Mouse (Mus musculus) kidney, postnatal 0 days (tissue): Measurements from ENCODE around the gene Dnaja2. TPM values are rescaled to one million over a fixed set of nuclear protein-coding genes. Genes with fewer than 3 reads are reported as not detected.

Source experiments
- ATAC-seq: fragments of 200-750 bp; cut with Nextera tagmentation; replicated peaks from 2 replicates; pipeline ENCODE4 v1.8.0; 2017; ENCODE audit warnings: low read depth, moderate number of reproducible peaks, moderate TSS enrichment, moderate library complexity; ENCODE audit not compliant: low FRiP score
- DNase-seq: peaks from one replicate; pipeline ENCODE4 v3.0.0-alpha.2; 2016; ENCODE audit warnings: low spot score
- H3K27ac ChIP-seq: fragments of 300-500 bp; sonication (generic); 2 replicates; pipeline ENCODE4 v1.5.1; 2014; ENCODE audit warnings: mild to moderate bottlenecking
- H3K27me3 ChIP-seq: fragments of 300-500 bp; sonication (generic); 2 replicates; pipeline ENCODE4 v1.6.1; 2014; ENCODE audit warnings: low read length, mixed read lengths; ENCODE audit not compliant: insufficient read depth
- H3K36me3 ChIP-seq: fragments of 300-500 bp; sonication (generic); 2 replicates; pipeline ENCODE4 v1.6.1; 2014; ENCODE audit warnings: low read length, mixed read lengths; ENCODE audit not compliant: insufficient read depth
- H3K4me1 ChIP-seq: fragments of 300-500 bp; sonication (generic); replicated peaks from 2 replicates; pipeline ENCODE4 v1.6.1; 2014; ENCODE audit warnings: antibody characterized with exemption, low read length, mixed read lengths; ENCODE audit not compliant: insufficient read depth
- H3K4me2 ChIP-seq: fragments of 300-500 bp; sonication (generic); 2 replicates; pipeline ENCODE4 v1.6.1; 2014; ENCODE audit warnings: mild to moderate bottlenecking, low read length, moderate library complexity, mixed read lengths
- H3K4me3 ChIP-seq: fragments of 300-500 bp; sonication (generic); replicated peaks from 2 replicates; pipeline ENCODE4 v1.5.1; 2014; ENCODE audit warnings: low read depth, low read length
- H3K9ac ChIP-seq: fragments of 300-500 bp; sonication (generic); 2 replicates; pipeline ENCODE4 v1.6.1; 2014; ENCODE audit warnings: low read depth, low read length
- H3K9me3 ChIP-seq: fragments of 300-500 bp; sonication (generic); replicated peaks from 2 replicates; pipeline ENCODE4 v1.6.1; 2016; ENCODE audit warnings: low read length, inconsistent platforms, mixed read lengths
- CTCF ChIP-seq: IDR thresholded peaks from 2 replicates; pipeline ENCODE4 v1.5.1; 2016; ENCODE audit warnings: antibody characterized with exemption, low read depth, mild to moderate bottlenecking, moderate library complexity
- WGBS: fragments of 180-500 bp; shearing (Covaris S2); extraction: QIAGEN DNeasy Blood & Tissue Kit; methylation state at CpG from one replicate; pipeline ENCODE4 v1.1.7; 2014; 5-methylcytosine and 5-hydroxymethylcytosine counted together
- polyA plus RNA-seq: library from polyadenylated mRNA; unstranded; fragments of >200 nt; fragmentation: Nextera tagmentation; extraction: Ambion mirVana; gene quantifications from 2 replicates; pipeline ENCODE4 v1.2.1, GENCODE M21; 2015

Gene Dnaja2
- polyA plus RNA-seq, 1 experiment from 2014 or later = 143 TPM

GRCm38 (mm10) chr8:85521332-85521731 lies 33.8 kb downstream of the Dnaja2 start:
- H3K4me3 ChIP-seq = no peak overlapping the region
- peaks cover 11% of the 10 kb centered on the region; the same call in 1 of the 2 replicates for H3K36me3 ChIP-seq
- ATAC-seq (no peak), DNase-seq (no peak)
- H3K9me3 ChIP-seq = no peaks in the 10 kb centered on the region
- 90% methylated on average over 8 of the region's 8 CpGs for WGBS
- H3K4me2 ChIP-seq = no peak overlapping the region
- no peaks in the 10 kb centered on the region for H3K4me1 ChIP-seq
- no peak overlapping the region for H3K27ac ChIP-seq
- no peak overlapping the region for H3K9ac ChIP-seq
- no peaks in the 10 kb centered on the region for H3K27me3 ChIP-seq
- TF ChIP-seq CTCF = no peak

DNA sequence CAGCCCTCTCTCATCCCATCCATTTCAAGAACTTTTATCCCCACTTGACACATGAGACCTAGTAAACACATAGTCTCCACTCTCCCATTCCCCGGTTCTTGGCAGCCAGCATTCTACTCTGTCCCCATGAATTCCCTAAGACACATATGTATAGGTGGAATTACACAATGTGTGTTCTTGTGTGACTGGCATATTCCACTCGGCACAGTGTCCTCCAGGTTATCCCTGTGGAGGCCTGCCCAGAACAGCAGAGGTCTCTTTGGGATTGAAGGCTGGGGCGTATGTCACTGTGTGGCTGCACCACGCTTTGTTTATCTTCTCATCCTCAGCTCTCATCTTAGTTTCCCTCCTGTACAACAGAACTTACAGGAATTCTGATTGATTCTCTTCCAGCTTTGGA lies 34.6 kb downstream of the Dnaja2 start:
- H3K9ac ChIP-seq = no peak overlapping the region
- no peak overlapping the region for H3K4me2 ChIP-seq
- DNase-seq (no peak), ATAC-seq (no peak)
- H3K4me3 ChIP-seq = no peak overlapping the region
- H3K36me3 ChIP-seq = peaks cover 11% of the 10 kb centered on the region; the same call in 1 of the 2 replicates
- H3K27ac ChIP-seq = no peak overlapping the region
- H3K9me3 ChIP-seq = no peaks in the 10 kb centered on the region
- TF ChIP-seq CTCF = no peak
- H3K27me3 ChIP-seq = no peaks in the 10 kb centered on the region
- 91% methylated on average over 4 of the region's 4 CpGs for WGBS
- H3K4me1 ChIP-seq = no peaks in the 10 kb centered on the region

- no peaks in the 10 kb centered on the region for H3K9me3 ChIP-seq
- H3K4me1 ChIP-seq = no peaks in the 10 kb centered on the region
- H3K36me3 ChIP-seq = peaks cover 11% of the 10 kb centered on the region; the same call in 1 of the 2 replicates
These were observed 37.2 kb downstream of the Dnaja2 start for GRCm38 (mm10) chr8:85517956-85518355.

DNA sequence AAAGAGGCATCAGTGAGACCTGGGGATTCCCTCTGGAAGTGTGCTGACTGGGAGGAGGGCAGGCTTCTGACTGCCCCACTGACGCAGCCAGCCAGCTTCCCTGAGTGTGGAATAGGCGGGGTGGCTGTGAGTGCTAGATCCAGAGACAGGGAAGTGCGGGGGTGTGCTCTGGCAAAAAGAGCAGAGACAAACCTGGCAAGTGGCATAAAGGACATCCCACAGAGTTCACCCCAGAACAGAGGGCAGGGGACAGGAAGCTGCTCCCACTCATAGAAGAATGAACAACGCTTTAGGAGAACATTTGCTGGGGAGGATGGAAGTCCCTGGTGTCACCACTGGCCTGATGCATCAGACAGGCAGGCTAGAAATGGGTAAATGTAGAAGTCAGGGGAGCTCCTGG lies 37.8 kb downstream of the Dnaja2 start:
- peaks cover 11% of the 10 kb centered on the region; the same call in 1 of the 2 replicates for H3K36me3 ChIP-seq

More at GRCm38 (mm10) chr8:85517956-85518355, 37.2 kb downstream of the Dnaja2 start:
- no peak for ATAC-seq
- DNase-seq = no peak
- Histone ChIP-seq H3K4me2 (no peak overlapping the region), H3K4me3 (no peak overlapping the region), H3K9ac (no peak overlapping the region), H3K27ac (no peak overlapping the region), H3K27me3 (no peaks in the 10 kb centered on the region)
- 94% methylated on average over 10 of the region's 10 CpGs for WGBS
- TF ChIP-seq CTCF = no peak

GRCm38 (mm10) chr8:85515391-85515790 lies 39.8 kb downstream of the Dnaja2 start:
- WGBS = 70% methylated on average over 7 of the region's 7 CpGs

More for the DNA sequence above, 37.8 kb downstream of the Dnaja2 start:
- TF ChIP-seq CTCF = no peak
- Histone ChIP-seq H3K4me3 (no peak overlapping the region), H3K4me2 (no peak overlapping the region), H3K27ac (no peak overlapping the region), H3K9me3 (no peaks in the 10 kb centered on the region), H3K9ac (no peak overlapping the region), H3K4me1 (no peaks in the 10 kb centered on the region), H3K27me3 (no peaks in the 10 kb centered on the region)
- WGBS = 80% methylated on average over 4 of the region's 4 CpGs
- ATAC-seq = no peak
- no peak for DNase-seq

DNA sequence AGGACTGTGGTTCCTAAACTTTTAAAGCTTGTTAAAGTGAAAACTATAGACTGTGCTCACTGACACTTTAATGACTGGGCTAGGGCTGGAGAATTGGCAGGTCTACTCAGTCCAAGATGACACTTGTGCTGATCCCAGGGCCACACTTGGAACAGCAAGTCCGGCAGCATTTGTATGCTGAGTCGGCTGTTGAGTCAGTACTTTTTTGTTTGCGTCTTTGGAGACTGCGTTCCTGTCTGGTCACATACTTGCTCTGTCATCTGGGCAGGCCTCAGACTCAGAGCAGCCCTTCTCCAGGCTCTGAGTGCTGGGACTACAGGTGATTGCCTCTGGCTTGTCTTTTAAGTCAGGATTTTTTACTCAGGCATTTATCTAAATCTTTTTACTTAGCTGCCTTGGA lies 41.9 kb downstream of the Dnaja2 start:
- no peak overlapping the region for H3K27ac ChIP-seq
- DNase-seq (no peak), ATAC-seq (no peak)
- H3K4me2 ChIP-seq = no peak overlapping the region
- no peak overlapping the region for H3K4me3 ChIP-seq
- no peaks in the 10 kb centered on the region for H3K4me1 ChIP-seq
- peaks cover 8% of the 10 kb centered on the region; the same call in 1 of the 2 replicates for H3K36me3 ChIP-seq
- WGBS = 85% methylated on average over 4 of the region's 4 CpGs
- no peak for TF ChIP-seq CTCF
- no peak overlapping the region for H3K9ac ChIP-seq
- H3K9me3 ChIP-seq = no peaks in the 10 kb centered on the region
- no peaks in the 10 kb centered on the region for H3K27me3 ChIP-seq

More at GRCm38 (mm10) chr8:85515391-85515790, 39.8 kb downstream of the Dnaja2 start:
- Histone ChIP-seq H3K4me1 (no peaks in the 10 kb centered on the region), H3K4me3 (no peak overlapping the region), H3K9me3 (no peaks in the 10 kb centered on the region), H3K27ac (no peak overlapping the region), H3K36me3 (peaks cover 7% of the 10 kb centered on the region; the same call in 1 of the 2 replicates), H3K4me2 (no peak overlapping the region), H3K27me3 (no peaks in the 10 kb centered on the region), H3K9ac (no peak overlapping the region)
- TF ChIP-seq CTCF = no peak
- DNase-seq (no peak), ATAC-seq (no peak)

GRCm38 (mm10) chr8:85512234-85512633 lies 42.9 kb downstream of the Dnaja2 start:
- 88% methylated on average over 8 of the region's 8 CpGs for WGBS
- H3K4me3 ChIP-seq = no peak overlapping the region
- no peak overlapping the region for H3K9ac ChIP-seq
- ATAC-seq (no peak), DNase-seq (no peak)
- TF ChIP-seq CTCF = no peak
- no peak overlapping the region for H3K27ac ChIP-seq
- H3K27me3 ChIP-seq = no peaks in the 10 kb centered on the region
- peaks cover 8% of the 10 kb centered on the region; the same call in 1 of the 2 replicates for H3K36me3 ChIP-seq
- H3K9me3 ChIP-seq = no peaks in the 10 kb centered on the region
- H3K4me1 ChIP-seq = no peaks in the 10 kb centered on the region
- H3K4me2 ChIP-seq = no peak overlapping the region
